Mouse (Mus musculus) neural tube, embryonic 10.5 days (tissue): Measurements from ENCODE around the gene Cd44.

ENCODE experiments used
- DNase-seq: peaks from one replicate; pipeline ENCODE4 v3.0.0-alpha.2; 2017; ENCODE audit warnings: low spot score; ENCODE audit errors: extremely low spot score

Gene Cd44

GRCm38 (mm10) chr2:102914675-102915074, 13.2 kb upstream of the Cd44 start:
- DNase-seq, result no peak

- DNase-seq, result no peak
Observed at GRCm38 (mm10) chr2:102913833-102914545, 12.5 kb upstream of the Cd44 start.

- no peak for DNase-seq
Observed at GRCm38 (mm10) chr2:102912951-102913350, 11.5 kb upstream of the Cd44 start.

- DNase-seq, result no peak
Observed at GRCm38 (mm10) chr2:102912469-102912868, 11.0 kb upstream of the Cd44 start.

- no peak for DNase-seq
Observed at GRCm38 (mm10) chr2:102909403-102909802, 7.9 kb upstream of the Cd44 start.

- DNase-seq, result no peak
Observed at GRCm38 (mm10) chr2:102905604-102906003, 4.1 kb upstream of the Cd44 start.

- DNase-seq, result no peak
Observed at GRCm38 (mm10) chr2:102901828-102902223, 361 bp upstream of the Cd44 start.

GRCm38 (mm10) chr2:102900230-102900721, 1.2 kb downstream of the Cd44 start:
- DNase-seq, result no peak

GRCm38 (mm10) chr2:102899238-102899637, 2.2 kb downstream of the Cd44 start:
- DNase-seq, result no peak

DNA sequence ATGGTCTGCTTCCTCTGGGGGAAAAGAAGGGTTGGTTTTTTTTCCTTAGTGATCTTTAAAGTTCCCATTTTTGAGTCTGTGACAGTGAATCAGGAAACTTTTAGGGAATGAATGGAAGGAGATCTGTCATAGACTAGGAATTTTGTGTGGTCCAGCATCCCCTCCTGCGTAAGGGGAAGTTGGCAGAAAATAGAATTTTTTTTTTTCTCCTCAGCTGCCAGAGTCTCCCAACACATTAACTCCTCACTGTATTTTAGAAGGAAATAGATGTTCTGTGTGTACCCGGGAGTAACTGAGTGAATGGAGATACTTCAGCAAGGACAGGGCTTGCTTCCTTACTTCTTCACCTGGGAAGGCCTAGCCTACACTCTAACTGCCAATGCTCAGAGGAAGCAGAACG, 2.9 kb downstream of the Cd44 start:
- DNase-seq, result no peak

GRCm38 (mm10) chr2:102896154-102896553, 5.3 kb downstream of the Cd44 start:
- no peak for DNase-seq

- no peak for DNase-seq
Observed at GRCm38 (mm10) chr2:102895197-102895596, 6.3 kb downstream of the Cd44 start.

DNA sequence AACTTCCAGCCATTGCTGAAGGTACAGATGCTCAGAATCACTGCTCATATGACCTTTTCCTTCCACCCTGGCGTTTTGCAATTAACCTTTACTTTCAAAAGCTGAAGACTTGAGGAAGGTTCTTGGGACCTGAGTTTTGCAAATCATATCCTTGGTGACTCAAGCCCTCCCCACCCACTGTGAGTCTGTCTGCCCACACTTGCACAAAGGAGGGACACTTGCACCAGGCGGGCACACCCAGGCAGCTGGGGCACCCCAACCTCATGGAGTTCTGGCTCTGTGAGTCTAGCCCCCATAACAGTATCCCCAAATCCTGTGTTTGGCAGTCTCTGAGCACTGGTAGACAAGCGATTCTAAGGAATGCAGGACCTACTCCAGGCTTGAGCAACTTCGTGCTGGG, 6.7 kb downstream of the Cd44 start:
- no peak for DNase-seq

DNA sequence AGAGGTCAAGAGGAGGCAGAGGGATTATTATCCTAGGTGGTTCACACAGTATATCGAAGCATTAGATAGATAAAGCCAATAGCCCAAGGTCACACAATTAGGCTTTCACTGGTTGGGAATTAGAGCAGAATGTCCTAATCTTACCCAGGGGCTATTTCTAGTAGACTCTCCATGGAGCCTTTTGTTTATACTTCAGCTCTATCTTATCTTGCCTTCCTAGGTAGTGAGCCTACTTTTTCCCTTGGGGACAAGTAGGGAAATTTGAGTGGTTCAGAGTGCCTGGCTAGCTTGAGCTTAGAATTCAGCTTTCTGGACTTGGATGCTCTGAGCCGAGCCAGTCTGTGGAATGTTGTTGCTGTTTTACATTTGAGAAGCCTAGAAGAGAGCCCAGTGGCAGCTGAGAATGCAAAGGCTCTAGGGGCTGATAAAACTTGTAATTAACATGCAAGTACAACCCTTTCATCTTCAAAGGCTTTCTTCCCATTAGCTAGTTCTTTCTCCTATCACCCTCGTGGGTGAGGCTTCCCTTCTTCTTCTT, 12.7 kb downstream of the Cd44 start:
- no peak for DNase-seq

- no peak for DNase-seq
Observed at GRCm38 (mm10) chr2:102887137-102887536, 14.3 kb downstream of the Cd44 start.

- DNase-seq, result no peak
Observed at GRCm38 (mm10) chr2:102886306-102886935, 15.0 kb downstream of the Cd44 start.

DNA sequence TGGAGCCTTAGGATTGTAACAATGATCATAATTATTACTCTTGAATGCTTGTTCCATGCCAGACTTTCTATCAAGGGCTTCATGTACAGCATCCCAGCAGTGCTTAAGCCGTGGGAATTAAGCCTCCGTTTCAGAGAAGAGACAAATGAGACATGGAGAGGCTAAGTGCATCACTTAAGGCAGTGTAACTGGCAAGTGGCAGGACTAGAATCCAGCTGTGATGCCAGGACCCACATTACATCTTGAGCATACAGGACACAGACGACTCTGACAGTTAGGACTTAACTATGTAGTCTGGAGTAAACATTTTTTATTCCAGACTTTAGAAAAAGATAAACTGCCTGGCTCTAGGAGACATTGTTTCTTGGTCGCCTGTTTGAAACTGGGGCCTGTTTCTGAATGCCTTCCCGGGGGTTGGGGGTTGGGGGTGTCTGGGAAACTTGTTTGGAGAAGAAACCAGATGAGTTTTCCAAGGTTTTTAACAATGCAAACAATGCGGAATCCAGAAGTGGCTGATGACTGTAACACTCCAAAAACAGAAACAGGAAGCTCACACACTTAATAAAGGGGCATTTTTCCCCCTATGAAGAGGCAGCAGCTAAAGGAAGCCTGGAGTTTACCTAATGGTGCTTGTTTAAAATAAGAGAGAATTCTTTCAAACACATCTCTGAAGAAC, 18.7 kb downstream of the Cd44 start:
- DNase-seq, result no peak

GRCm38 (mm10) chr2:102882004-102882588, 19.4 kb downstream of the Cd44 start:
- no peak for DNase-seq

DNA sequence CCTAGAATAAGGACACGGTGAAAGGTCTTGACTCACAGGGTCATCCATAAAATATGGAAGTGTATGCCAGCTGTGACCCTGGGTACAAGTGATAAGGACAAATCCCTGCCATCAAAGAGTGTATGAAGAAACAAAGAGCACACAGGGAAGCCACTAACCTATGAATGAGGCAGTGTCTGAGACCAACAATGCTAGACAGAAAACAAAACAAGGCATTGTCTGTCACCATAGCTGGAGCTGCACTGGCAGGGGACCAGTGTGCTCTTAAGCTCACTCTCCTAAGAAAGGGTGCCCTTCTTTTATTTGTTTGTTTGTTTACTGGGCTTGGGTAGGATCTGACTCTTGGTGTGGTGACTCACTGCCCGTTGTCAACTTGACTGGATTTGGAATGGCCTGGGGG, 23.0 kb downstream of the Cd44 start:
- no peak for DNase-seq

DNA sequence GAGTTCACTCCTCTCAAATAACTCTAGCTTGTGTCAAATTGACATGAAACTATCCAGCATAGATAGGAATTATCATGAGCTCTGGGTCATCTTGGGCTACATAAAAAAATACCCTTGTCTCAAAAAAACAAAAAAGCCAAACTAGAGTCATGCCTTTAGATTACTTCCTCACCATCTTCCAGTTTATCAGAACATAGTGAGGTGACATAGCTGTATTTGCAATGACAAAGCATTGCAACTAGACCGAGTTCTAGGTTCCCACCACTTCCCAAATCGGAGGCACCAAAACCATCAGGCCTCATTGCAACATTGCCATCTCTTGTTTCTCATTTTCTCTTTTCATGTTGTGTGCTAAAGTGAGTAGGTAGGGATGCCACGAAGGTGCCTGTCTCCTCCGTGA, 24.0 kb downstream of the Cd44 start:
- no peak for DNase-seq

DNA sequence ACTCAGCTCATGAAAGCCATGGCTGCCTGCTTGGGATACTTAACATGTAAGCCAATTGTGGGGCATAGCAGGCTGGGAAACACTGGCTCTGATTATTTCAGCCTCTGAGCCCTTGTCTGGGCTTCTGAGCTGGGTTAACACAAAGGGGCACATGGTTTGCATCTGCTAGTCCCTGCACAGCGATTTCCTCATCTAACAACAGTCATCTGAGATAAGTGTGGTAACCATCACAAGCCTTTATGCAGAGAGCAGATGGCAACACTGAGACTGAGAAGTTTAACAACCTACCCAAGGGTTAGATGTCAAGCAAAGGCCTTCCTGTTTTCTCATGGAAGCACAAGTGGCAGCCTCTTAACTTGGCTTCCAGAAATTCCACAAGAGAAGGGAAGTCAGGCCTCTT, 25.3 kb downstream of the Cd44 start:
- no peak for DNase-seq

DNA sequence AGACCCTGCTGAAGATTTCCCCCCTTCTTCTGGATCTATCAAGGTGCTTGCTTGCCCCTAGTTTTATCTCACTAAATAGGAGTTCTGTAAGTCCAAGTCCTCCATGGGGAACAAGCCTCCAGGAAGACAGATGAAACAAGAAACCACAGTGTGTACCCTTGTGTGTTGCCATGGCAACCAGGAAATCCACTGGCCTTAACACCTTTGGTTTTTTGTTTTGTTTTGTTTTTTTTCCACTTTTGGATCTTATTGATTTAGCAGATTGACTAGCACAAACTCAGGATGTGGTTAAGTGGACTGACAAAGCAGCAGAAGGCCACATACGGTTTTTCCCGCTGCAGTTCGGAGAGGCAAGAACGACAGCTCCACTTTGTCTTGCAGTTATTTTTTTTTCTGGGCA, 27.6 kb downstream of the Cd44 start:
- no peak for DNase-seq
